Mouse (Mus musculus): ENCODE results near the gene Fgf8.

The Fgf8 gene

DNA sequence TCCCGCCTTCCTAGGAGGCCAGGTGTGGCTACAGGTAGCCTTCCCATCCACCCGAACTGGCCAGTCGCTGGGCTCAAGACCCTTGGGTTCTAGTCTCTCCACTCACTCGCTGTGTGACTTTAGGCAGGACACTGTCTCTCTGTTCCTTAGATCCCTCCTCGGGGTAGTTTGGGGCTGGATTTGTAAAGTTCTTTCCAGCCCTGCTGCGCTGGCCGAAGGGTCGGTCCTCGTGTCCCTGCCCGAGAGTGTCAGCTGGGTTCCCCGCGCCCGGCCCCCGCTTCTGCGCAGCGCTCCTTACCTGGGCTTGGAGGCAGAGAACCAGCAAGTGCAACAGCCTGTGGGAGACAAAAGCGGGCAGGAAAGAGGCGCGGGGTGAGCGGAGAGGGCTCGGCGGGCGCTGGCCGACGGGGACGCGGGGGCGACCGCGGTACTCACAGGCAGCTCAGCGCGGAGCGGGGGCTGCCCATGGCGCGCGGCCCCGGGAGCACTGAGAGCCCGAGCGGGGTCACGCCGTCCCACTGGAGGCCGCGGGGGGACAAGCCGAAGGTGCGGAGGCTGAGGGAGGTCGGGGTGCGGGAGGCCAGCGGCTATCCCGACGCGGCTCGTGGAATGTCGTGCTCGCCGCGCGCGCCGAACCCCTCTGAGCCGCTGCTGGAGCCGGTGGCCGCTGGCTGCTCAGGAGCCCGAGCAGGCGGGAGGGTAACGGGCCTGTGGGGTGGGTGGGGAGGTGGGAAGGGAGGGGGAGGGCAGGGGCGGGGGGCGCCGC, at the start of gene Fgf8:
Fgf8 (minus strand) TSS at position 698 of the 766 bp plus-strand sequence.
- peak; percentile 47 for DNase-seq (ENCODE audit: low read depth)

DNA sequence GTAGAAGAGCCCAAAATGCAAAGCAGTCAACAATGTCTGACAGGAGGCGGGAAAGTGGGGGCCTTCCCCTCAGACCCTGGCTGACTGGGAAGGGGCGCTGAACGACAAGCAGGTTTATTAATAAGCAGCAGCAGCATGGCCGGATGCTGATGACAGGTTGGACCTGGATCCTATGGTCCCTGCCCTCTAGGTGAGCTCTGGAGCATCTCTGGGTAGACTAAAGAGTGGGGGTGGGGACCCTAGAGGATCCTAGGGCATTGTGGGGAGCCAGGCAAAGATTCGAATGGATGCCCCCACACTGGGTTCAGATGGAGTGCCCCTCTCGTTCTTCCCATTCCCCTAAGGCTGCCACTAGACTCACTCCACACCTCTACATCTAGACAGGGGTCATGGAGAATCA, 49.7 kb upstream of the Fgf8 start:
- DNase-seq (ENCODE audit: low read depth), result no peak

DNA sequence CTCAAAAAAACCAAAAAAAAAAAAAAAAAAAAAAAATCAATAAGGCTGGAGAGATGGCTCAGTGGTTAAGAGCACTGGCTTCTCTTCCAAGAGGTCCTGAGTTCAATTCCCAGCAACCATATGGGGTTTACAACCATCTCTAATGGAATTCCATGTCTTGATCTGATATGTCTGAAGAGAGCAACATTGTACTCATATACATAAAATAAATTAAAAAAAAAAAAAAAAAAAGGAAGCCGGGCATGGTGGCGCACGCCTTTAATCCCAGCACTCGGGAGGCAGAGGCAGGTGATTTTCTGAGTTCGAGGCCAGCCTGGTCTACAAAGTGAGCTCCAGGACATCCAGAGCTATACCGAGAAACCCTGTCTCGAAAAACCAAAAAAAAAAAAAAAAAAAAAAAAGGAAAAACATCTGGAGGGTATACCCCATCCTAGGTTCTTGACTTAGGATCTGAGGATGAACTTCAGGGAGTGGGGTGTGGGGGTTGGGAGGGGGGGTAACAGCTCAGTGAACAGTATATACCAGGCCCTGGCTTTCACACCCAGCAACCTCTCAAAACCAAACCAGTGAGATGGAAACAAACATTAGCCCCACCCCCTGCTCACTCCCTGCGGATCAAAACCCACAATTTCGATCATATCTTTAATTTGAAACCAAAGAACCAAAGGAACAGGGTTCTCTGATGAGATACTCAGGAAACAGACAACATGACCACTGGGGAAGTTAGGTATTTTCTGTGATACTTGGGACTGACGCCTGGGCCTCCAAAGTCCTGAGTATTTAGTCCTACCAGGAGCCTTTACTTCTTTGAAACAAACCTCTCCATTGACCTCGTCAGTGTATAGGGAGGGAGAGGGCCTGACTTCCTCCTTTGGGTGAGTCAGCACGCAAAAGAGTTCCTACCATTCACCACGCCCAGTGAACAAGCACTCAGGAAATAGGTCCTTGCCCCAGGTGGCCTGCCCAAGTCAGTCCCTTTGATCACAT, 47.5 kb upstream of the Fgf8 start:
- peak; percentile 58 for DNase-seq (ENCODE audit: low read depth)

DNA sequence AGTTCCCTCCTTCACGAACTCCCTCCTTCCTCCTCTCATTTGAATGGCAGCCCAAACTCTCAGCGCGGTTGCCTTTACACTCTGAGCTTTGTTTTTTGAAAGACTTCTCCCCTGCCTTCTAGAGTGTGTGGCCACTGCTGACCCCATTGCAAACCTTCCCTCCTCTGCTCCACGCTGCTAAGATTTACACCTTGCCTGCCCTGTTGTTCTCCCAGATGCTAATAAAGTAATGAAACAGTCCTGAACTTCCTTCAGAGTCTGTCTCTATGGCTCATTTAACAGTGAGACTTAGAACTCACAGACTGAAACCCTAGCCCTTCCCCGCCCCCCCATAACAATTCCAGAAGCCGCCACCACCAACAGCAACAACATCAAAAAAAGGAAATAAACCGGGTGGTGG, 46.6 kb upstream of the Fgf8 start:
- DNase-seq (ENCODE audit: low read depth), result no peak

DNA sequence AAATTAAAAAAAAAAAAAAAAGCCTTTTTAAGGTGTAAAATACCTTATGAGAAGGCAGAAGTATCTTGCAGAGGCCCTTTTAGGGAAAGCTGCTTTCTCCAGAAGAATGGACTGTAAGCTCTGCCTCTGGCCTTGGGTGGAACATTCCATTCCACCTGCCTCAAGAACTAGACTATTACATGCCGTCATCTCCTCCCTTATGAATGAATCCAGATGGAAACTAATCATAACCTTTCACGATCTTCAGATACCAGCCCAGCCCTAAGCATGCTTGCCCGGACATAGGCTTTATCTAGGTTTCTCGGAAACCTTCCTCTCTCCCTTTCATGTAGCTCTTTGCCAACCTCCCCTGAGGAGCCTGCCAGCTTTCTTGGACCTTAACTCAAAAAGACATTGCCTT, 45.6 kb upstream of the Fgf8 start:
- DNase-seq (ENCODE audit: low read depth), result no peak

DNA sequence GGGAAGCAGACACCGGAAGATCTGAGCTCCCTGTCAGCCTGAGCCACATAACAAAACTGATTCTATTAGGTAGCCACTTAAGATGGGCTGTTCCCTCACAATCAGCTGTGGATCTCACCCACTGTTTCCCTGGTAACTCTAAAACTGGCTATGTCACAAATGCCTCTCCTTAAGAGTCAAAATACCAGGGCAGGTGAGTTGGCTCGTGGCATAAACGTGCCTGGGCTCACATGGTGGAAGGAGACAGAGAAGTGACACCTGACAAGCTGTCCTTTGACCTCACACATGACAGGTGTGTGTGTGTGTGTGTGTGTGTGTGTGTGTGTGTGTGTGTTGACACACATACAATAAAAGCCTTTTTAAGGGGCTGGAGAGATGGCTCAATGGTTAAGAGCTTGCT, 44.7 kb upstream of the Fgf8 start:
- no peak for DNase-seq (ENCODE audit: low read depth)

DNA sequence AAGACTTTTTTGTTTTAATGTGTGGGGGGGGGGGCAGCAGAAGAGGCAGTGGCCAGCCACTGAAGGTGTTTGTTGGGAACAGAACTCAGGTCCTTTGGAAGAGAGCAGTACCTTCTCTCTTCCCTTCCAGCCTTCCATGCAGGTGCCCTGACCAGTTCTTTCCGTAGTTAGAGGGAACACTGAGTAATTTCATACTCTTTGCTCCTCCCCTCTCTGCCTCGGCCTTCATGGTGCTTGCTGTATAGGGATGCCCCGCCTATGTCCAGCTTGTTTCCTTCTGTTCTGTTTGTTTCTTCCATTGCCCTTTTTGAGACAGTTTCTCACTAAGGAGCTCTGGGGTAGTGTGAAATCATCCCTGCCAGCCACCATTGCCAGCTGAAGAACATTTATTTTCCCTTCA, 42.8 kb upstream of the Fgf8 start:
- DNase-seq (ENCODE audit: low read depth), result no peak

DNA sequence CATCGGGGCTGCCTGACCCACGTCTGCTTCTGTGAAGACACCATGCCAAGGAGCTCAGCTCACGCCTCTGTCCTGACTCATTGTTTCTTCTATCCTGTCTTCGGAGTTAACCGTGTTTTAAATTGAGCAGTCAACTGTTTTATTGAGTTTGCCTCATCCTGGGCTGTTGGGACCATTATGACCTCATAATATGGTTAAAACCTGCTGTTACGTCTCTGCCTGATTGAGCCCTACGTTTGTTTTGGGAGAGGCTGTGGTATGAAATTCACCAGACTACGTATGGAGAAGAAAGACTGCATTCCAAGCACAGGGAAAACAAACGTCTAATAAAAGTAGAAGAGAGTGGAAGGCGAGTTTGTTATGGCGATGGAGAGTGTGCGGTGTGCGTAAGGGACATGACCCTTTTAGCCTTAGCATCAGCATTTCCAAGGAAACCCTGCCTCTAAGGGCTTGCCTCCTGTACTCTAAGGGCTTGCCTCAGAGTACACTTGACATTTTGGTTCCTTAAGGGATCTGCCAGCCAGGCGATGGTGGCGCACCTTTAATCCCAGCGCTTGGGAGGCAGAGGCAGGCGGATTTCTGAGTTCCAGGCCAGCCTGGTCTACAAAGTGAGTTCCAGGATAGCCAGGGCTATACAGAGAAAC, 41.3 kb upstream of the Fgf8 start:
- DNase-seq (ENCODE audit: low read depth), result no peak

DNA sequence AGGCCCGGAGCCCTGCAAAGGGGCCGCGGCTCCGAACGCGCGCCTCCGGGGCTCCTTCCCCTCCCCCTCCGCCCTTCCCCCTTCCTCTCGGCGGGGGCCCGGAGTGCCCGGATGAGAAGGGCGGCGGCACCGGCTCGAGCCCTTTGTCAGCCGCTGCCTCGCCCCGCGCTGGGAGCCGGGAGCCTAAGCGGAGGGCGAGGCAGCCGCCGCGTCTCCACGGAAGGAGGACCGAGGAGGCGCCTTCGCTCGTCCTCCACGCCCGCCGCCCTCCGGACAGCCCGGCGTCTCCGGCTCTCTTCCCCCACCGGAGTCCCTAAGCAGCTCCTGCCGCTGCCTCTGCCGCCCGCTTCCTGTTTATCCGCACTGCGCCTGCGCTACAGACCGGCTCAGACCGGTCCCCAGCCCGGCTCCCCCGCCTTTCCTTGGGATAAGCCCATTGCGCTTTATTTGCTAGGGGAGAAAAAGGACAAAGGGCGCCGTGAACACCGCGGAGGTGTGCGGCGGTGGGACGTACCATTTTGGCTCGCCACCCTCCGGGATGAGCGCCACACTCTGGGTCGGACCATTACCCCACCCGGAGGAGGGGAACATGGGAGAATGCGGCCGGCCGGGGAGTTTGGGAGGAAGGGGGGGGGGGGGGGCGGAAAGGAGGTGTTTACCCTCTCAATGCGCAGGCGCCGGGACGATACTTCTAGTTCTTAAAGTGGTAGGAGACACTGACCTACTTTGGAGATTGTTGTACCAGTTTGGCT, 40.6 kb upstream of the Fgf8 start, which contains the start of gene Mgea5:
Mgea5 (minus strand) TSS at position 657 of the 752 bp plus-strand sequence.
- peak; percentile 99 for DNase-seq (ENCODE audit: low read depth)

DNA sequence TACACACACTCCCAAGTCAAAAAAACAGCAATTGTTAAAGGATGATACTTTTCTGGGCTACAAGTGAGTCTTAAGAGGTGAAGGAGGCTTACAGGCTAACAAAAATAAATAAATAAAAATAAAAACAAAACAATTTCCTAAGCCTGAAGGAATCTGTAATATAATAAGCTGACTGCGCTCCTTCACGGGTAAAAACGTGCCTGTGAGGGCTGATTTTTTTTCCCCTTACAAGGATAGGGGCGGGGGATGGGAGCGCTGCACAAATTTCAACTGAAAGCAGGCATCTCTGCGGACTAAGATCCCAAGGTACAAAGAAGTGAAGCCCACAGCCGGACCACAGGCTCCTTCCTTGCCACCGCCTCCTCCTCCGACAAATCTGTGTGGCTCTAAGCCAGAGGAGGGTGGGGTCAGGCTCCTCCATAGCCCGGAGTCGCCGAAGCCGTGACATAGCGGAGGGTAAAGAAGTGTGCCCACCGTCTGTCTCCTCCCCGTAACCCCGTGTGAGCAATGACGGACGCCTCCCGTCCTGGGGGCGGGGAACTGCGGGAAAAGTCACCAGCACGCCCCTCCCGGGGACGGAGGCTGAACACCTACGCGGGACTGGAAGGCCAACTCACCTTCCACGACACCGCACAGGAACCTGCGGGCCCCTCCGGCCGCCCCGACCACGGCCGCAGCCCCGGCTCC, 39.7 kb upstream of the Fgf8 start:
- peak; percentile 67 for DNase-seq (ENCODE audit: low read depth)

DNA sequence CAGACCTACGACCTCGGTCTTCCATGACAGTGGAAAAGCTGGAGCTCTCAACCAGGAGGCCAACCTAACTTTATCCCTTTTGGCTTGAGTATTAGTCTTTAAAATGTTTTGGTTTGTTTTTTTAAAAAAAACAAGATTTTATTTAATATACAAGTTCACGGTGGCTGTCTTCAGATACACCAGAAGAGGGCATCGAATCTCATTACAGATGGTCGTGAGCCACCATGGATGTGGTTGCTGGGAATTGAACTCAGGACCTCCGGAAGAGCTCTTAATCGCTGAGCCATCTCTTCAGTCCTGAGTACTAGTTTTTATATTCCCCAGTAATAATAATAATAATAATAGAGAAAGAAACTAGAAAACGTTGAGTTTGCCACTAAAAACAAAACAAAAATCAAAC, 39.0 kb upstream of the Fgf8 start:
- DNase-seq (ENCODE audit: low read depth), result no peak

DNA sequence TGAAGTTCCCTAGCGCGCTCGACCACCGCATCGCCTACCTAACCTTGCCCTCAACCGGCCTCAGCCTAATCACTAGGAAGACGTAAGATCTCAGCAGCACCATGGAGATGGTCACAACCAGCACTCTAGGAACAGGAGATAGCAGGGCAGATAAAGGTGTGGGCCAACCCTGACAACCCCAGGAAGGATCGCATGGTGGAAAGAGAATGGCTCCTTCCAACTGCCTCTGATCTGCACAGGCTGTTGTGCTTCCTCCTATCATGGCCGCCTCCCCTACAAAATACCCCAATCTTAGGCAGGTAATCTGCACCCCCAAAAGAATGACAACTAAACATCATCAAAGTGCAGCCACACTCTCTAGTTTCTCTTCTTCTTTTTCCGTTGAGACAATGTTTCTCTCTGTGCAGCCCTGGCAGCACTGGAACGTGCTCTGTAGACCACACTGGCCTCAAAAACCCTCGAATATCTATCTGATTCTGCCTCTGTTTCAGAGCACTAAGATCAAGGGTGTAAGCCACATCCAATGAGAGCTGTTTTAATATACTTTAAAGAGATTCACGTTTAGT, 37.7 kb upstream of the Fgf8 start:
- peak; percentile 47 for DNase-seq (ENCODE audit: low read depth)

DNA sequence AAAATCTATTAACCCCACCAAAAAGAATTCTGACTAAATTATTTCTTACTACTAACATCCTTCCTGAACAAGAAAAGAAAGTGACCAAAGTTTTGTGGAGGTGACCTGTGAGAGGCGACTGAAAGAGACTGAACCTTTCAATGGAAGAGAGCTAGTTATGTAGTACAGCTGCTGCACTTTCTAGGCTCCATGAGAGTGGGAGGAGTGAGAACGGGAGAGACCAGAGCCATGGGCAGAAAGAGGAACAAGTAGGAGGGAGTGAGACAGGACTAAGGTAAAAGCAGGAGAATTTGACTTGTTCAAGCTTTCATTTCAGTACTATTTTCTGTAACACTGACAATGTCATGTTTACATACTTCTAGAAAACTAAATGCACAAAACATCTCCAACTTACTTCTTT, 32.8 kb upstream of the Fgf8 start:
- DNase-seq (ENCODE audit: low read depth), result no peak

DNA sequence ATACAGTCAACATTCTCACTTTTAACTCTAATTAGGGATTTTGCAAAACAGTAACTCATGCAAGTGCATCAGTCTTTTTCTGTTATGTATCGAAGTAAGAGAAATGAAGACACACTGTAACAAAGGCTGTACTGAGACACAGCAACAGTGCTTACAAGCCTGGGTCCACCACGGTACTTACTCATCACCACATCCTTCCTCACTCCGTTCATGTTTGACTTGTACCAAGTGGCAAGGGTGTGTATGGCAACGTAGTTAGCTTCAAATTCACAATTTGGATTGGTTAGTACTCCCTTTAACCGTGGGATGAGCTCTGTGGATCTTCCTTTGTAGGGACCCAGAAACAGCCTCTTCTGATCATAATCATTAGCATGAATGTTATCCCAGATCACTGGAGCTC, 28.8 kb upstream of the Fgf8 start:
- DNase-seq (ENCODE audit: low read depth), result no peak

DNA sequence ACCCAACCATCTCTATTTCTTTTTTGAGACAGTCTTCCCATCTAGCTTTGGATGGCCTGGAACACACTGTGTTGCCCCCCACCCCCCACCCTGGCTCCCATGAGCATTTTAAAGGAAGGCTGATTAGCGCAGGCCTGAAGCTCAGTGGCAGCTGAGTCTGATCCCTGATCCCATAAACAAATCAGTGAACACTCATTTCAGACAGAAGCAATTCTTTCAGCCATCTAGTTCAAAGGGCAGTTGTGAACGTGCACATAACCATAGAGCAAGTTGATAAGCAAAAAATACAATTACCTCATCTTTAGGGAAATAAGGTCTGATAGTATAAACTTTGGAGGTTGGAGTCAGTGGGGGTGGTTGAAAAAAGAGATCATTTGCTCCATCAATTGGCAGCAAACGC, 18.1 kb upstream of the Fgf8 start:
- DNase-seq (ENCODE audit: low read depth), result no peak

DNA sequence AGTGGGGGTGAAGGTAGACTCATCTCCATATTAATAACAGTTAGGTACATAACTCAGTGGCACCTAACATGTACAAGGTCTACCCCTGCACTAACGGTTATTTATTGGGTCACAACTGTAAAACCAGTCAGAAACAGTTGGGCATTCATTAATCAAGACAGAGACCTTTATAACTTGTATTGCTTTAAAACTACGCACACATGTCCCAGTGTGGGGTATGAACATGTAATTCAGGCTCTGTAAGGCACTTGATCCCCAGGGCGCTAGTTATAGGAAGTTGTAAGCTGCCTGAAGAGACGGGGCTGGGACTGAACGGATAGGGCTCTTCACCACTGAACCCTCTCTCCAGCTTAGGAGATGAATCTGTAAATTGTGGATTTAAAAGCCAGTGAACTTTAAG, 16.0 kb upstream of the Fgf8 start:
- DNase-seq (ENCODE audit: low read depth), result no peak

DNA sequence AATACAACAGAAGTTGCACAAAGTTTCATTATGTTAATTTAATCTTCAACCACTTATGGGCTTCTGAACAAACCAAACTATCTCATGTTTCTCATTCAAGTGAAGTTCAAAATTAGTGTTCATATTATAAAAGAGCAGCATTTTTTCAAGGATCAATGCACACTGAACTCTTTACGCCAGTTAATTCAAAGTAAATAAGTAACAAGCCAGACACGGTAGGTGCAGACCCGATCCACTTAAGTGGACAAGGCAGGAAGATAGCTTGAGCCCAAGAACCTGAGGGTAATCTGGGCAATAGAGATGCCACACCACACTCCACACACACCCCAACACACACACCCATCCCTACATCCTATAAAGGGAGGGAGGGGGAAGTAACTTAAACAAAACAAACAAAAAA, 10.8 kb upstream of the Fgf8 start:
- no peak for DNase-seq (ENCODE audit: low read depth)

DNA sequence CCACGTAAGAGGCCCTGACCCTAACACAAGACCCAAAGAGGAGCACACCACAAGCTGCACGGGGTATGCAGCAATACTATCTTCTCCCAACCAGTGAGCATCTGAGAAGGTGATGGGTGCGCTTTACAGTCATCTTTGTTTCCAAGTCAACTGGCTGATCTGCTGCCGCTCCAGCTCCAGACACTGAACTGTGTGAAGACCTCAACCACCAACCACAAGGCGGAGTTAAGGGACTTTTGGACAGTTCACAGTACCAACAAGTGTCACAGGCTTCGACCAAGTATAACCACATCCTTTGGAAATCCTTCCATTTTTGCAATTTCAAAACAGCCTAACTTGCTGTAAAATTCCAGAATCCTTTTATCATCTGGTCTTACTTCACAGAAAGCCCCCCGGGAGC, 9.2 kb upstream of the Fgf8 start:
- peak; percentile 59 for DNase-seq (ENCODE audit: low read depth)

DNA sequence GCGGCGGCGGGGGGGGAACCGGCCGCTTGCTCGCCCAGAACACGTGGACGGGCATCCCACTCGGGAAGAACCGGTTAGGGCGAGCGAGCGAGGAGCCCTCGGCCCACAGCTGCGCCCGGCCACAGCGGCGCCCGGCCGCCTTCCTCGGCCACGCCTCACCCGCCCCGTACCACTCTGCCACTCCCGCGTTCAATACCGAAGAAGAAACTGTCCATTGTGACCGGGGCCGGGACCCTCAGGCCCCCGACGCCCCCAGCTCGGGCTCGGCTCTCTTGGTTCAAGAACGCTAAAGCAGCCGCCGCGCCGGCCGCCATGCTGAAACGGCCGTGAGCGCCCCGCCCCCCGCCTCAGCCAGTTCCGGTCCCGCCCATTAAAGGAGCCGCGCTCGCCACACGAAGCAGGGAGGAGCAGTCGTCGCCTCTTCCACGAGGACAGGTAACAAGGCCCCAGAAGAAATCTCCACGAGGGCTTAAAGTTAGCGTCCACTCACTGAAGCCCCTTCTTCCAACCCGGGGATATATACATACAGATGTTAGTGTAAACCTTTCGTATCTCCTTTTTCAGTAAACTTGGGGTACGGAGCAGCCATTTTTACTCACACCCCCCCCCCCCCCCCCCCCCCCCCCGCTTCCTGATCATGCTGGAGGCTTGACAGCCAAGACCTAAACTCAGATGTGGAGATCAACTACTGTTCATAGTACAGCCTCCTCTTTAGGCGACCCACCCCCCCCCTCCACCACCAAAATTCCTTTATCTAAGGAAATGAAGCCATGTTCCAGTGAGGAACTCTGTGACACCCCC, 6.7 kb upstream of the Fgf8 start, which contains the start of gene Npm3:
Npm3 (minus strand) TSS at position 349 of the 801 bp plus-strand sequence.
- DNase-seq (ENCODE audit: low read depth), result peak; percentile 94

DNA sequence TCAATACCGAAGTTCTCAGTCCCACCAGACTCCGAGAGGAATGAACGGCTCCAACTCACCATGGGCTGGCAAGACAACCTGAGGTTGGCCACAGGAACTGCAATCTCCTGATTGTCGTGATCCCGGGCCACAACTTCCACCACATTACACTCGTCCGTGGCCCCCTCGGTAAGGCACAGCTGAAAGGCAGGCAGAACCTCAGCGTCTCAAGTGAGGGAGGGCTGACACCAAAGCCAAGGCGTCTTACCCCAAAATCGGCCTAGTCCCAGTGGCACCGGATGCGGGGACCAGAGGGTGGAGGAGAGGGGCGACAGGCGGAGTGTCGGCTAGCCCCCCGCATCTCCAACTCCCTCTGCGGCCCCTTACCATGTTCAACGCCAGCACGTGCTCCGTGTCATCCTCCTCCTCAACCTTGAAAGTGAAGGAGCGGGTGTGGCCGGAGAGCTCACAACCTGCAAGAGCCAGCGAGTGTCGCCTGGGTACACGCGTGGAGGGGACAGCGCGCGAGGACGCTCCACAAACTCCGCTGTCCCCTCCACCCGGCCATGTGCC, 6.1 kb upstream of the Fgf8 start:
- DNase-seq (ENCODE audit: low read depth), result peak; percentile 67

Measured in naive thymus-derived CD4-positive, alpha-beta T cell, adult 2 months (primary cell).